Mouse (Mus musculus) stomach, postnatal 0 days (tissue): ENCODE results near the gene Dkk1.

Experiments
- CTCF ChIP-seq: IDR thresholded peaks from 2 replicates; pipeline ENCODE4 v1.5.1; 2016; ENCODE audit warnings: antibody characterized with exemption, low read depth, mild to moderate bottlenecking, moderate library complexity
- EP300 ChIP-seq: optimal IDR thresholded peaks from 2 replicates; pipeline ENCODE3; 2016; ENCODE audit warnings: antibody characterized with exemption

- TF ChIP-seq EP300 (no peak), CTCF (no peak)
Observed at GRCm38 (mm10) chr19:30510481-30510880, 39.0 kb downstream of the Dkk1 start.
